Mouse (Mus musculus): Measurements from ENCODE around the gene Rpl23a. TPM values are rescaled to one million over a fixed set of nuclear protein-coding genes. Genes with fewer than 3 reads are reported as not detected.
"Not testable (repeated sequence)": the region's sequence is repeated elsewhere in the genome, so short reads cannot be mapped to it uniquely, and the experiment has no call there.

Gene Rpl23a
- total and polyA plus RNA-seq, 3 experiments, result 2,992 to 3,939 (median 3,361) TPM

GRCm38 (mm10) chr11:78137584-78137983 lies 45.8 kb downstream of the Rpl23a start:
- in situ Hi-C loops (cut with MboI; ENCODE audit: low pct_ligation_motif_present, low pct_unique_long_range_greater_than_20kb, low sequenced_read_pairs) (no loop called here), dilution Hi-C loops (cut with MboI; ENCODE audit: extremely low pct_ligation_motif_present, extremely low pct_unique_long_range_greater_than_20kb, low sequenced_read_pairs) (no loop called here)
- Histone ChIP-seq H3K27me3 (replicated peaks) (no peaks in the 10 kb centered on the region), H3K4me1 (ENCODE audit: control insufficient read depth in 1 of 2, insufficient read depth in 2 of 2) (peaks cover 0 to 34% of the 10 kb centered on the region in 2 experiments; a peak in 2 of 4 replicates), H3K9me3 (replicated peaks; ENCODE audit: low read length) (no peaks in the 10 kb centered on the region), H3K79me2 (replicated peaks; ENCODE audit: control insufficient read depth, extremely low read depth, insufficient read depth, poor library complexity, severe bottlenecking) (peaks cover 52% of the 10 kb centered on the region), H3K4me2 (ENCODE audit: insufficient read depth, low read depth, poor library complexity, severe bottlenecking) (no peak overlapping the region), H3K27ac (ENCODE audit: insufficient read depth, low read depth) (no peak overlapping the region), H3K36me3 (replicated peaks in 1 of 2; ENCODE audit: control insufficient read depth in 1 of 2, insufficient read depth in 1 of 2, low read length in 1 of 2) (peaks cover 0 to 68% of the 10 kb centered on the region in 2 experiments), H3K4me3 (replicated peaks in 1 of 3; ENCODE audit: low read depth in 2 of 3, low read length in 2 of 3, poor library complexity in 1 of 3) (no peak overlapping the region), H3K9ac (ENCODE audit: insufficient read depth, low read depth) (no peak overlapping the region)
- DNase-seq (ENCODE audit: extremely low read depth), result no peak
- TF ChIP-seq GABPA (IDR thresholded peaks at IDR 0.05; ENCODE audit: insufficient replicate concordance, low read depth, low read length) (no peak), IRF4 (IDR thresholded peaks at IDR 0.05; ENCODE audit: low read depth, low read length) (no peak), CHD1 (IDR thresholded peaks at IDR 0.05; ENCODE audit: low read depth, low read length) (no peak), POLR2AphosphoS2 (IDR thresholded peaks at IDR 0.05; ENCODE audit: low read depth, low read length) (no peak), MAX (IDR thresholded peaks at IDR 0.05; ENCODE audit: low read length) (no peak), MXI1 (IDR thresholded peaks at IDR 0.05; ENCODE audit: low read depth, low read length) (no peak), NRF1 (IDR thresholded peaks at IDR 0.05; ENCODE audit: low read depth, low read length) (no peak)

GRCm38 (mm10) chr11:78136132-78136531 lies 47.3 kb downstream of the Rpl23a start:
- no peak for TF ChIP-seq NELFE (IDR thresholded peaks at IDR 0.05; ENCODE audit: low read depth, low read length)
- H3K9ac ChIP-seq (ENCODE audit: insufficient read depth, low read depth), result no peak overlapping the region
- H3K4me3 ChIP-seq (replicated peaks in 1 of 3; ENCODE audit: low read depth in 2 of 3, low read length in 2 of 3, poor library complexity in 1 of 3), result no peak overlapping the region
- H3K36me3 ChIP-seq (replicated peaks in 1 of 2; ENCODE audit: control insufficient read depth in 1 of 2, insufficient read depth in 1 of 2, low read length in 1 of 2), result peaks cover 0 to 69% of the 10 kb centered on the region in 2 experiments
- in situ Hi-C loops (cut with MboI; ENCODE audit: low pct_ligation_motif_present, low pct_unique_long_range_greater_than_20kb, low sequenced_read_pairs), result no loop called here
- dilution Hi-C loops (cut with MboI; ENCODE audit: extremely low pct_ligation_motif_present, extremely low pct_unique_long_range_greater_than_20kb, low sequenced_read_pairs), result no loop called here
- H3K4me2 ChIP-seq (ENCODE audit: insufficient read depth, low read depth, poor library complexity, severe bottlenecking), result no peak overlapping the region
- H3K79me2 ChIP-seq (replicated peaks; ENCODE audit: control insufficient read depth, extremely low read depth, insufficient read depth, poor library complexity, severe bottlenecking), result peaks cover 56% of the 10 kb centered on the region
- DNase-seq (ENCODE audit: extremely low read depth), result no peak
- H3K27me3 ChIP-seq (replicated peaks), result no peaks in the 10 kb centered on the region
- peaks cover 0 to 38% of the 10 kb centered on the region in 2 experiments; a peak in 2 of 4 replicates for H3K4me1 ChIP-seq (ENCODE audit: control insufficient read depth in 1 of 2, insufficient read depth in 2 of 2)
- H3K9me3 ChIP-seq (replicated peaks; ENCODE audit: low read length), result no peaks in the 10 kb centered on the region
- H3K27ac ChIP-seq (ENCODE audit: insufficient read depth, low read depth), result no peak overlapping the region

GRCm38 (mm10) chr11:78135314-78135713 lies 48.1 kb downstream of the Rpl23a start:
- H3K4me3 ChIP-seq (replicated peaks in 1 of 3; ENCODE audit: low read depth in 2 of 3, low read length in 2 of 3, poor library complexity in 1 of 3); H3K27ac ChIP-seq (ENCODE audit: insufficient read depth, low read depth); DNase-seq (ENCODE audit: extremely low read depth); dilution Hi-C loops (cut with MboI; ENCODE audit: extremely low pct_ligation_motif_present, extremely low pct_unique_long_range_greater_than_20kb, low sequenced_read_pairs); H3K9ac ChIP-seq (ENCODE audit: insufficient read depth, low read depth); H3K27me3 ChIP-seq (replicated peaks); H3K4me2 ChIP-seq (ENCODE audit: insufficient read depth, low read depth, poor library complexity, severe bottlenecking); in situ Hi-C loops (cut with MboI; ENCODE audit: low pct_ligation_motif_present, low pct_unique_long_range_greater_than_20kb, low sequenced_read_pairs); H3K9me3 ChIP-seq (replicated peaks; ENCODE audit: low read length): not testable (repeated sequence)
- peaks cover 0 to 67% of the 10 kb centered on the region in 2 experiments for H3K36me3 ChIP-seq (replicated peaks in 1 of 2; ENCODE audit: control insufficient read depth in 1 of 2, insufficient read depth in 1 of 2, low read length in 1 of 2)
- H3K79me2 ChIP-seq (replicated peaks; ENCODE audit: control insufficient read depth, extremely low read depth, insufficient read depth, poor library complexity, severe bottlenecking), result peaks cover 56% of the 10 kb centered on the region
- peaks cover 0 to 38% of the 10 kb centered on the region in 2 experiments; a peak in 2 of 4 replicates for H3K4me1 ChIP-seq (ENCODE audit: control insufficient read depth in 1 of 2, insufficient read depth in 2 of 2)
